Mouse (Mus musculus): ENCODE results near the gene Med29. TPM values are rescaled to one million over a fixed set of nuclear protein-coding genes. Genes with fewer than 3 reads are reported as not detected.

Gene Med29
- total RNA-seq (2017): 16.6 and 21.3 TPM in 2 replicates

DNA sequence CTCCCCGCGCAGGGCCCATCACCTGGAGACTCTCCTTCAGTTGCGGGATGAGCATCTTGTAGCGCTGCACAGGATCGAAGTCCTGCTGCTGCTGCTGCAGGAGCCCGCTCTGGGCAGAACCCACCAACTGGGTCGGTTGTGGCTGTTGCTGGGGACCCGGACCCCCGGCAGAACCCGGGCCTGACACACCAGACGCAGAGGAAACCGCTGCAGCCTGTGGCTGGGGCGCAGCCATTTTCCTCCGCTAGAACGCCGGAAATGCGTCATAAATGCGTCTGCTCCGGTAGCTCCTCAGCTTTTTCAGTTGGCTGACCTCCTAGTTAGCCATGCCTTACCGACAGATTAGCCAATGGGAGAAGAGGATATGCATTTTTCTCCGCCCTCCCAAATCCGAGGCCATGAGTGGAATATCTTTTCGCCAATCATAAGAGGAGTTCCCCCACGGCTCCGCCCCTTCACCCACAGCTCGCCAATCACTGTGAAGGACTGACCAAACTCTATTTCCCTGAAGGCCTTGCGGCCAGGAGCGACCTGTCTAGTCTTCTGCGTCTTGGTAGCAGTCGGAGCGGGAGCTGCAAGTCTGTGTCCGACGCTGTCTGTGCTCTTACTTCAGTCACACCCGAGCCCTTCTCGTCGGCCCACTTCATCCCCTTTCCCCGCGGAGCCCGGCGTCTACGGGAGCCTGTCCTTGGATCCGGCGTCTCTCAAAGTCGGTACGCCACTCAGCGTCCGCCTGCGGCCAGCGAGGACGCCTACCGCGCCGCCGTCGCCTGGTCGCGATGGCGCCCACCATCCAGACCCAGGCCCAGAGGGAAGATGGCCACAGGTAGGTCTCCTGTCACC lies at the start of gene Med29, which contains the start of gene Paf1:
Gene Med29, minus strand, starts transcription at position 280 of the 843 bp plus-strand sequence.
Gene Paf1, plus strand, starts transcription at position 523 of the 843 bp plus-strand sequence.
- ATAC-seq (replicated peaks; ENCODE audit: low read depth, poor library complexity, severe bottlenecking): peak; percentile 99

DNA sequence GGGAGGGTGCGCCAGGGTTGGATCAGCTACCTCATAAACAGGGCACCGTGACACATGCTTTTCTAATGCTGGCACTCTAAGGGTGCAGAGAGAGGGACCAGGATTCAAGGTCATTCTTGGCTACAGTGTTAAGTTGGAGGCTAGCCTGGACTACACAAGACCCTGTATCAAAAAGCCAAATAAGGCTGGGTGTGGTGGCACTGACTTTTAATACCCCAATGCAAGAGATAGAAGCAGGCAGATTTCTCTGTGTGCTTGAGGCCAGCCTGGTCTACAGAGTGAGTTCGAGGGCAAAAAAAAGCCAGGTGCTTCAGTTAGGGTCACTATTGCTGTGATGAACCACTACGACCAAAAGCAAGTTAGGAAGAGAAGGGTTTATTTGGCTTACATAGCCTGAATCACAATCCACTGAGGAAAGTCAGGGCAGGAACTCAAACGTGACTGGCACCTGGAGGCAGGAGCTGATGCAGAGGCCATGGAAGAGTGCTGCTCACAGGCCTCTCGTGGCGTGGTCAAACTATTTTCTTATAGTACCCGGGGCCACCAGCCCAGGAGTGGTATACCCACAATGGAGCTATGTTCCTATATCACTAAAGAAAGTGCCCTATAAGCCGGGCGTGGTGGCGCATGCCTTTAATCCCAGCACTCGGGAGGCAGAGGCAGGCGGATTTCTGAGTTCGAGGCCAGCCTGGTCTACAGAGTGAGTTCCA lies 49.4 kb upstream of the Med29 start:
- no peak for ATAC-seq (replicated peaks; ENCODE audit: low read depth, poor library complexity, severe bottlenecking)

DNA sequence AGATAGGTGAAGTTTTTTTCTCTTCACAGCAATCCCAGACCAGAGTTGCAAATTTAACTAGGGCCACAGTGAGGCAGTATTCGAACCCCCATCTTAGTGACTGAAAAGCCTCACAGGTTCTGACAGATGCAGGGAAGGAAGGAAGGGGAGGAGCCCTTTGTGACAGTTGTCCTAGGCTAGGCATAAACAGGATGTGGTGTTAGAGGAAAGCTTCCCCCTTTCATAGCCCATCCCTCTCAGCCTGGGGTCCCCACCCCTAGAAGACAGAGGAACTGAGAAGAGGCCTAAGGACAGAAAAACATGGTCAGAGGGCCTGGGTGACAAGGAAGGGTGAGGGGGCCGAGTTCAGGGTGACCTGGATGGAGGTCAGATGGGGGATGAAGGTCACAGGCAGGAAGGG lies 48.2 kb upstream of the Med29 start:
- ATAC-seq (replicated peaks; ENCODE audit: low read depth, poor library complexity, severe bottlenecking): peak; percentile 51

DNA sequence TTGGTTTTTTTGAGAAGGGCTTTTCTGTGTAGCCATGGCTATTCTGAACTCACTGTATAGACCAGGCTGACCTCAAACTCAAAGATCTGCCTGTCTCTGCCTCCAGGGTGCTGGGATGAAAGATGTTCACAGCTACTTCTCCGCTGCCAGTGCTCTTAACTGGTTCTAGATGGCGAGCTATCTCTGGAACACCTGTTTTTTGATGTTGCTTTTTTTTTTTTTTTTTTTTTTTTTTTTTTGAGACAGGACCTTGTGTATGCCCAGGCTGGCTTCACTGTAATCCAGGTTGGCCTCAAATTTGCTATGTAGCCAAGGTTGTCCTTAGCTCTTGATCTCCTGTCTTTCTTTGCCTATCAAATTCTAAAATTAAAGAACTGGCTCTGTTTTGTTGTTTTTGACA lies 46.3 kb upstream of the Med29 start:
- no peak for ATAC-seq (replicated peaks; ENCODE audit: low read depth, poor library complexity, severe bottlenecking)

DNA sequence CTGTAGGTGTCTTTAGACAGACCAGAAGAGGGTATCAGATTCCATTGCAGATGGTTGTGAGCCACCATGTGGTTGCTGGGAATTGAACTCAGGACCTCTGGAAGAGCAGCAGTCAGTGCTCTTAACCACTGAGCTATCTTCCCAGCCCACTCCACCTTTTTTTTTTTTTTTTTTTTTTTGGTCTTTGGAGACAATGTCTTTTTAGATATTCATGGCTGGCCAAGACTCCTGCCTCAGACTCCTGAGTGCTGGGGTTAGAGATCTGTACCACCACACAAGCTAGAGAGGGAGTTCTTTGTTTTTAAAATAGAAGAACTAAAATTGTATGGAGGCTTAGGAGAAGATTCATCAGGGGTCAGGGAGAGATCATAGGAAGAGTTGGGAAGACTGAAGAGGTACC lies 45.5 kb upstream of the Med29 start:
- no peak for ATAC-seq (replicated peaks; ENCODE audit: low read depth, poor library complexity, severe bottlenecking)

DNA sequence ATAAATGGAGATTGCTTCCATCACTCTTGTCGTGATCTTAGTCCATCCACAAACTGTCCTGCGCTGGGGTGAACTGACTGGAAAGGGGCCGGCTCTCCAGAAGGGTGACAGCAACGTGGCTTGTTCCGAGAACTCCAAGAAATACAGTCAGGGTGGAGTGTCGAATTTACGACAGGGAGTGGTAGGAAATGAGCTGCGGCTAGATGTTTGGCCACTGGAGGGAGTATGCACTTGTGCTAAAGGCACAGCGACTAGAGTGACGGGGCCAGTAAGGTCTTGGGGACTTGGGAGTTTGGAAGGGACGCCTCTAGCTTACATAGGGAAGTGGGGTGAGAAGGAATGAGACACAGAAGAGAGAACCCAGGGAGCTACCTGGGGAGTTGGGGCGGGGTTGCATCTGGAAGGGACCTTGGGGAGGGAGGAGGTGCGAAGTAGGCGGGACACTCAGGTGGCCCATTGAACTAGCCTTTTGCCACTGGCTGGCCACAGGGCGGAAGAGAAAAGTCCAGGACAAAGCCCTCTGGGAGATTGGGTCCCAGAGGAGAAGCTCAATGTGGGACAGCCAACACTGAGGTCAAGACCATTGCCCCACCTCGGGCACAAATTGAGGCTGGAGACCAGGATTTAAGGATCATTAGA lies 44.5 kb upstream of the Med29 start, which contains the start of gene Gmfg:
Gene Gmfg, plus strand, starts transcription at position 516 of the 639 bp plus-strand sequence.
- ATAC-seq (replicated peaks; ENCODE audit: low read depth, poor library complexity, severe bottlenecking): peak; percentile 62

DNA sequence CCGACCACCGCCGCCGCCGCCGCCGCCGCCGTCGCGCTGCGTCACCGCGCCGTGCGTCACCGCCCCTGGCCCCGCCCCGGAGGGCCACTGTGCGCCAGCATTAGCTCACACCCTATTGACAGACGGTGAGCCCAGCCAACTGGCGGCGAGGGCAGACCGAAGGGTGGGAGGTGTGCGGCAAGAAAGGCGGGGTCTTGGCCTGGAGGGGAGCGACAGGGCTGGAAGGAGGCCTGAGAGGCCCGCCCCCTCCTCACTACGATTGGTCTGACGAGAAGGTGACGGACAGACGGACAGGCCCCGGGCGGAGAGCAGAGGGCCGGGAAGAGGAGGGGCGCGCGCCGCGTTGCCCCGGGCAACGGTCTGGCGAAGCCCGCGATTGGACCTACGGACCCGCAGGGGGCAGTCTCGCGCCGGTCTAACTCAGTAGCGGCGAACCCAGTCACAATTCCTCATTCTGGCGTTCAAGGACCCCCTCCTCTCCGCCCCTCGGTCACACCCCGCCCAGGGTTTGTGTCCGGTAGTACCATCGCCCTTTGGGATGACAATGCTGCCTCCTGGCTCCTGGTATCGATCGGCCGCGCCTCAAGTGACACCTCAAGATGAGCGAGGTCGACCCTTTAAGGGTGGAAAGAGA lies 43.9 kb upstream of the Med29 start:
- ATAC-seq (replicated peaks; ENCODE audit: low read depth, poor library complexity, severe bottlenecking): peak; percentile 86

DNA sequence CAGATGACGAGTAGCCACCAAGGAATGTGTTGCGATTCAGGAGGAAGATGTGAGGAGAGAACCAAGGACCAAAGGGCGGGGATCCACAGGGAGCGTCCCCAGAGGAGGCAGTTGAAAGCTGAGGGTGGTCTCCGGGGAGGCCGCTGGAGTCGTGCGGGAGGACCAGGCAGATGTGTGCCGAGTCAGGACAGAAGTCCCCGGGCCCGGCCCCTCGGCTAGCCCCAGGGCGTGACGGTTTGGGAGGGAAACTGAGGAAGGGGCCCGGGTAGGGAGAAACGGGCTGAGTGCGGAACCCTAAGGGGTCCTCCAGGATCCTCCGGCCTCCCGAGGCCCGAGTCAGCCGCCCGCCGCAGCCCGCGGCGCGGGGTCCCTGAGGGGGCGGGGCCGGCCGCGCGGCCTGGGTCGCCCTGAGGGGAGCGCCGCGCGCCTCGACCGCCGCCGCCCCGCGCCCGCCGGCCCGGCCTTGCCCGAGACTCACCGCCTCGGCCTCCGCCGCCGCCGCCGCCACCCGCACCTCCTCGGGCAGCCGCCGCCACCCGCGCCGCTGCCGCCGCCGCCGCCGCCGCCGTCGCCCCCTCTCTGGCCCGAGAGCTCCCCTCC lies 43.3 kb upstream of the Med29 start:
- no peak for ATAC-seq (replicated peaks; ENCODE audit: low read depth, poor library complexity, severe bottlenecking)

DNA sequence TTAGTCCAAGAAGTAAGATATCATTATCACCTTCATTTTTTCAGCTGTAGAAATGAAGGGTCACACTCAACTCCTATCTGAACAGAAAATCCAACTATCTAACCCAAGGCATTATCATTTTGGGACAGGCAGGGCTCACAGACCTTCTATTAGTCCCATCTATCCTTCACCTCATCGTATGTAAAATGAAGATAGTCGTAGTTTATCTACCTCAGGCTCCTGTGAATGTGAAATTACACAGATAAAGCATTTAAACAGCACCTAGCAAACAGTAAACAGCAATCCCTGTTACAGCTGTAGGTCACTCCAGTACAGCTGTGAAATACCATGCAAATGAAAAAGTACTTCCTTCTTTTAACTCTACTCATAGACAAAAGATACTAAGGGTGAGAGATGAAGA lies 39.7 kb upstream of the Med29 start:
- ATAC-seq (replicated peaks; ENCODE audit: low read depth, poor library complexity, severe bottlenecking): no peak

DNA sequence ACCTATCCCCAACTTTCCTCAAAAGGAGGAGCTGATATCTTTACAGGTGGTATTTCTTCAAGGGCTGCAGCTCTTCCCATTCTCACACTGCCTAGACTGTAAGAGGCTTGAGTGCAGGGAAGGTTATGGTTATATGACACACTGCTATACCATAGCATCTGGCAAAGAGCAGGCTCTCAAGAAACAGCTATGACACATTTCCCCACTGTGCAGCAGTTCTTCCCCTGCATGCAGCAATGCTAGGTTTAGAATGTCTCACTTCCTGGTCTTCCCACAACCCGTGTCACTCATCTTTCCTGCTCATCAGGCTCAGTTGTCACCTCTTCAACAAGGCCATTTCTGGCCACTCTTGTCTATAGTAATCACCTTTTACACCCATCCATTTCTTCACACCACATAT lies 38.0 kb upstream of the Med29 start:
- ATAC-seq (replicated peaks; ENCODE audit: low read depth, poor library complexity, severe bottlenecking): 0 out of 2 replicates have a peak, but pooled peaks have one; percentile 26

DNA sequence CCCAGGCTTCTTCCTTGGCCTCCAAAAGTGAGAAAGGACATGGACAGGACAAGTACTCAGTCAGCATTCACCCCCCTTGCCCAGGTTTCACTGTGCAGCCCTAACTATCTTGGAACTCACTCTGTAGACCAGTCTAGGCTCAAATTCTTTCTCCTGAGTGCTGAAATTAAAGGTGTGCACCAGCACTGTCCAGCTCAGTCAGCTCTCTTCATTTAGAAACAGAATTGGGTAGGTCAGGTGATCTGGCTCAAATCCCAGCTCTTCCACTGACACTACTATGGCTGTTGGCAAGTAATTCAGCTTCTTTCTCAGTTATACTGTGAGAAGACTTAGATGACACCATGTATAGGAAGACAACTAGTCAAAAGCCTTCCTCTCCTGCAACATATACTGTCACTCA lies 35.2 kb upstream of the Med29 start:
- ATAC-seq (replicated peaks; ENCODE audit: low read depth, poor library complexity, severe bottlenecking): no peak

DNA sequence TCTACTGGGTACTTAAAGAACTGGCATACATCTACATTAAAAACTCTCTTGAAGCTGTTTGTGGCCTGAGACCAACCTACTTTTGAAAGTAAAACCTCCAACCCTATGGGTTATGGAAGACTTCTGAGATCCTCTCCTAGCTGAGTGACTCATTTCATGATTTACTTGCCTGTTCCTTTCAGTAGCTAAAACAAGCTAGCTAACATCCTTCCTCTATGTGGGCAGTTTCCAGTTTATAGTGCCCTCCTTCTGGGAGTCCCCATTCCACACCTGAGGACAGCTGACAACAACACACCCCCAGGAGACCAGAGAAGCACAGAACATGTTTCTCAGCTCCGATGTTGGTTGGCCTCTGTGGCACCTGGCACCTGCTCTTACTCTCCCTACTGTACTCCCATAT lies 30.5 kb upstream of the Med29 start:
- no peak for ATAC-seq (replicated peaks; ENCODE audit: low read depth, poor library complexity, severe bottlenecking)

DNA sequence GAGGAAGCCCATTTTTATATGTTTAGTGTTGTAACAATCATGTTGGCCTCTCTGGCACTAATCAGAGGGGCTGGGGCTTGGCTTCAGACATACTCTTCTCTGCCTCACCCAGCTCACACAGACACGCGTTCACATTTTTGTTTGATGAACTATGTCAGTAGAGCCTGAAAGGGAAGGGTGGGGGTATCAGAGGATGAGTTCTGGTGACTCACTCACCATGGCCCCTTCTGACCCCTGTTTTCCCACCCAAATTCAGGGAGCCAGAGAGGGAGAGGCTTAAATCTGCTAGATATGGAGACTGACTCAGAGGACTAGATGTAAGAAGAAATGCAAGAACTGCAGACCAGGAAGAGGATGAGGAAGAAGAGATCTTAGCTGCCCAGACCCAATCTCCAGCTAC lies 26.9 kb upstream of the Med29 start:
- ATAC-seq (replicated peaks; ENCODE audit: low read depth, poor library complexity, severe bottlenecking): no peak

DNA sequence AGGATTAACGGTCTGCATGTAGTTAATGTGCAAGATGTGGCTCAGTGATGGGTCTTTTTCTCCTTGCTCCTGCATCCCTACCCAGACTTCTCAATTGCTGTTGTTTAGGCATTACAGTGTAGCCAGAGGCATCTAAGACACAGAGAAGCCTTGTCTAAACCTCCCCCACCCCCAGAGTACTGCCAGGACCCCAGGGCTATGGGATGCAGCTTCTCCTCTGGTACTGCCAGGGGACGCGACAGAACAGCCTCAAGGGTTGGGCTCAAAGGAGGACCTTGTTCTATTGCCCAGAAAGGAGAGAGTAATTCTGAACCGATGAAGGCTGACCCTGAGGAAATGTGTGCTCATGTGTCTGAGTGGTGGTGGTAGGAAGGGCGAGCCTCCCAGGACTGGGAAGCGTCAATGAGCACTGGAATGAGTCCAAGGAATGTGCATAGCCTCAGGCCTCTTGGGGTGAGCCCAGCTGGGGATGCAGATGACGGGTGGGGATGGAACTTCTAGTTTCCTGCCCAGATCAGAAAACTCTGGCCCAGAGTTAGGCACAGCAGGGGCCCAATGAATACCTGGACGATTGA lies 25.7 kb upstream of the Med29 start:
- no peak for ATAC-seq (replicated peaks; ENCODE audit: low read depth, poor library complexity, severe bottlenecking)

DNA sequence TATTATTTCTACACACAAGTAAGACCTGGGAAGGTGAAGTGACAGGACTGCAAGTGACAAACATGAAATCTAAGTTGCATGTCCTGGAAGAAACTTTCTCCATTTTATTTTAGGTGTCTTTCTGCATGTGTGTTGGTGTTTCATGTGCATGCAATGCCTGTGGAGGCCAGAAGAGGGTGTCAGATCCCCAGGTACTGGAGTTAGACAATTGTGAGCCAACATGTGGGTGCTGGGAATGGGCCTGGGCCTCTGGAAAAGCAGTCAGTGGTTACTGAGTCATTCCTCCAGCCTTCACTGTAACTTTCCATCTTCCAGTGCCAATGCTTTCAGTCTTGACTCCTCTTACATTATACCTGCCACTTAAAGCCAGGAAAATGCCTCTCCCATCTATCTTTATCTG lies 24.9 kb upstream of the Med29 start:
- ATAC-seq (replicated peaks; ENCODE audit: low read depth, poor library complexity, severe bottlenecking): no peak

DNA sequence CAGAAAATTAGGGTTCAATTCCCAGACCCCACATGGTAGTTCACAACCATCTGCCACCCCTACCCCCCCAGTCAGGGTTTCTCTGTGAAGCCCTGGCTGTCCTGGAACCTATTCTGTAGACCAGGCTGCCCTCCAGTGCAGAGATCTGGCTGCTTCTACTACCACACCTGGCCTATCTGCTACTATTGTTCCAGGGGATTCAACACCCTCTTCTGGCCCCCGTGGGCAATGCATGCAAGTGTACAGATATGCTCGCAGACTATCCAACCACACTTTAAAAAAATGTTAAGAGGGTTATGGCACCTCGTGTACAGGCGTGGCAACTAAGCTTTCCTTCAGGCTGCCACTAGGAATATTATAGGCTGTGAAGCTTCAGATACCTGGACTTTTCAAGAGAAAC lies 20.3 kb upstream of the Med29 start:
- no peak for ATAC-seq (replicated peaks; ENCODE audit: low read depth, poor library complexity, severe bottlenecking)

DNA sequence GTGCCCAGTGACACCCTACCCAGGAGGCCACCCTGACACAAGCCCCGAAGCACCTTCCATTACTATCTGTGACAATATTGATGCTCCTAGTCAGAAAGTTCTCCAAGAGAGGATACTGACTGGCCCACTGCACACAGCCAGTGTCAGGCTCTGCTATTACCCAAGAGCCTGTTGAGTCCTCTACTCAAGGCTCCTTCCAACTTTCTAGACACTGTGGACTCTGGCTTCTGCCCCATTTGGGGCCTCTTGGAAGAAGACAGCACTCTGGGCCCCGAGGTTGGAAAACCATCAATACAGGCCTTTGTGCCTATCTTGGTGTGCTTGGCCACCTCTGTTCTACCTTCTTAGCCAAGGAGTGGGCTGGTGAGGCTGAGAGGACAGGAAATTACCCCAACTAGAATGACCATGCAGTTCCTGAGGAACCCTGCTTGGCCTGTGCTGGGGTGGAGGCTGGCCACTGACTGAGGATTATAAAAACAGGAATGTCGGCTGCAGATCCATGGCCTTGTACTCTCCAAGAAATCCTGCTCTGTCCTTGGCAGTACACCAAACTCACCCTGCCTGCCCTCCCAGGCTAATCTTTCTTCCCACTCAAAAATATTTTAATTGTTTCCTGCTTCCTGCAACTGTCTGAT lies 18.4 kb upstream of the Med29 start:
- ATAC-seq (replicated peaks; ENCODE audit: low read depth, poor library complexity, severe bottlenecking): no peak

DNA sequence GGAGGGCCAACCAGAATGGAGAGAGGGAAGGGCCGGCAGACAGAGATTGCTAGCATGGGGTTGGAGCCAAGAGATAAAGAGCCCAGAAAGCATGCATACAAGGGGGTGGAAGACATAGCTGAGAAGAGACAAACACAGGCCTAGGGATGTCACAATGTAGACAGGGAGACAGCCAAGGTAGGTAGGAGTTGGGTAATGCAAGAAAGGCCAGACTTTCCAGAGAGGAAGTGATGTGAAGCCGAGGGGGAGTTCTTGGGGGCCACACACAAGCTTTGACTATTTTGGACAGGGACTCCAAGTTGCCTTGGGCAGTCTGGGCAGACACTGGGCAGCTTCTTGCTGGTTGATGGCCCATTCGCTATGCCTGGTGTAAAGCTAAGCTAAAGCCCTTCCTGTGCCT lies 9.4 kb upstream of the Med29 start:
- ATAC-seq (replicated peaks; ENCODE audit: low read depth, poor library complexity, severe bottlenecking): no peak

DNA sequence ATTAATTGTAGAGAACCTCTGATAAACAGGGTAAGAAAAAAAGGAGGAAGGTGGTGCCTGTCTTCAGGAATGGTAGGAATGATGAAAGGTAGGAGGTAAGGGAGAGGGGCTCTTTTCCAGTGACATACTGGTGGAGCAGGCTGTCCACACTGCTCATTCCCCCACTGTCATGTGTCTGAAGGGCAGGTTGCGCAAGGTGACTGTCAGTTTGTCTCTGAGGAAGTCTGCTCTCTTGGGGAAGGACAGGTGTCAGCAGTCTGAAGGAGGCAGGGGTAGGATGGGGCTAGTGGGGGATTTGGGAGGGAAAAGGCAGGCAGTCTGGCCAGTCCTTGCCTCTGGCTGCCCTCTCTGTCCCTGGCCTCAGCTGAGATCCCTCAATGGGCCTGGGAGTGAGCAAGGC lies 8.5 kb upstream of the Med29 start:
- 0 out of 2 replicates have a peak, but pooled peaks have one; percentile 24 for ATAC-seq (replicated peaks; ENCODE audit: low read depth, poor library complexity, severe bottlenecking)
